Comparison of ENCODE assay signal across 19 mouse cellular contexts in the genomic region with DNA sequence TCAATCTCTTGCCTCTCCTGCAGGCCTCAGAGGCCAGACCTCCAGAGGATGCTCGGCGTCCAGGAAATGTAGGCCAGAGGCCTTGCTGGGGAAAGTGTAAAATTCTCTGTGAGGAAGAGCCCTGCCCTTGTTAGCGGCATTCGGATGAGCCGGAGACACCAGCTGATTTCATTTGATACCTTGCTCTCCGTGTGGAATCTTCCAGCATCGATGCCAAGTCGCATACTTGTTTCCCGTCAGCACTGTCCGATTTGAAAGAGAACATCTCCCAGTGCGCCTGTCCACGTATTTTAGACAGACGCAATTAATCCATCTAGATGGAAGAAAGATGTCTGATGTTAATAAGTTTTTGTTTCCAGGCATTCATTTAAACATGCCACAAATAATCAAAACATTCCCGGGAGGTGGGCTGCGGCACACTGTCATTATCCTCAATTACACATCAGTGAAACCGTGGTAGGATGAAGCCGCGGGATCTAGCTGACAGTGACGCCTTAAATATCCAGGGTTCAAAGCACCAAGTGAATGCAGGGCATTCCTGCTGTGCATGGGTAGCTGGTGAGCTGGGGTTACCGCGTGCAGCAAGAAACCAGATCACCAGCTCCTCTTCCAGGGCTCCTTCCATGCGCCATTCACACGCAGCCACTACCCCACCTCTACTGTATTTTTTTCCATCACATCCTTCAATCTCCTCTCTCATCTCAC.
A peak's percentile ranks its signal among the peaks of the same experiment; 100 is the strongest.
DNase-seq lines count a peak whose midpoint lies in the region; ATAC-seq and TF ChIP-seq lines count a peak whose summit lies in the region.
"Had no signal": no experiment of that assay in that cellular context is flagged by ENCODE, and none has a peak within 500 bp of the region (broad histone marks: within the 10 kb centered on the region; RNA-seq: fewer than 3 reads in every experiment).

No protein-coding gene starts in this region.

- H3K9me3 ChIP-seq in hindbrain, postnatal 0 days (ENCODE audit: low read length), result no peaks in the 10 kb centered on the region
- no peaks in the 10 kb centered on the region for H3K9me3 ChIP-seq in hindbrain, embryonic 10.5 days
- H3K9me3 ChIP-seq in embryonic facial prominence, embryonic 10.5 days, result no peaks in the 10 kb centered on the region
- H3K9me3 ChIP-seq in liver, embryonic 12.5 days (replicated peaks), result no peaks in the 10 kb centered on the region
- H3K9me3 ChIP-seq in liver, embryonic 11.5 days (ENCODE audit: control insufficient read depth, low read length), result no peaks in the 10 kb centered on the region

- no peaks in the 10 kb centered on the region for H3K27me3 ChIP-seq in hindbrain, postnatal 0 days (ENCODE audit: insufficient read depth, low read length)
- H3K27me3 ChIP-seq in hindbrain, embryonic 10.5 days (ENCODE audit: insufficient read depth, poor library complexity, severe bottlenecking), result no peaks in the 10 kb centered on the region
- H3K27me3 ChIP-seq in embryonic facial prominence, embryonic 10.5 days (replicated peaks; ENCODE audit: low read depth, poor library complexity, severe bottlenecking), result no peaks in the 10 kb centered on the region
- H3K27me3 ChIP-seq in liver, embryonic 12.5 days (replicated peaks), result no peaks in the 10 kb centered on the region
- H3K27me3 ChIP-seq in liver, embryonic 11.5 days (replicated peaks; ENCODE audit: control insufficient read depth, insufficient read depth, low read length), result no peaks in the 10 kb centered on the region
- H3K27me3 ChIP-seq: heart, embryonic 12.5 days had no signal

- ATAC-seq in hindbrain, postnatal 0 days, result no peak
- no peak for ATAC-seq in liver, embryonic 12.5 days
- ATAC-seq in liver, embryonic 11.5 days (replicated peaks; ENCODE audit: low FRiP score), result no peak
- ATAC-seq: inflammation-experienced regulatory T-cells, adult 6 months; Patski had no signal

- H3K4me1 ChIP-seq in hindbrain, postnatal 0 days (ENCODE audit: insufficient read depth, low read length), result no peaks in the 10 kb centered on the region
- H3K4me1 ChIP-seq in hindbrain, embryonic 10.5 days (replicated peaks), result no peaks in the 10 kb centered on the region
- H3K4me1 ChIP-seq in embryonic facial prominence, embryonic 10.5 days, result peaks cover 10% of the 10 kb centered on the region; the same call in 1 of the 2 replicates
- no peaks in the 10 kb centered on the region for H3K4me1 ChIP-seq in liver, embryonic 12.5 days
- H3K4me1 ChIP-seq in liver, embryonic 11.5 days (replicated peaks; ENCODE audit: control insufficient read depth, insufficient read depth, low read length), result no peaks in the 10 kb centered on the region

- peak; percentile 32 for DNase-seq in hindbrain, postnatal 0 days (ENCODE audit: low spot score)
- no peak for DNase-seq in hindbrain, embryonic 10.5 days (ENCODE audit: low spot score)
- DNase-seq in Muller cell, postnatal 12 days (ENCODE audit: inconsistent ontology term), result peak; percentile 85
- peak; percentile 15 for DNase-seq in embryonic facial prominence, embryonic 10.5 days (ENCODE audit: low spot score)
- peak; percentile 61 for DNase-seq in gastrocnemius, adult 2 months
- DNase-seq in right cerebral cortex, postnatal 10 days (ENCODE audit: low spot score in 2 of 2), result no peak
- no peak for DNase-seq in liver, embryonic 11.5 days (ENCODE audit: low spot score)
- DNase-seq: adrenal gland, postnatal 25 days; cerebellum, adult 8-10 months; left cerebral cortex, postnatal 4 days; lung, postnatal 14 days; right cerebral cortex, postnatal 25 days; thymus, postnatal 4 days had no signal

- no peak overlapping the region for H3K27ac ChIP-seq in hindbrain, postnatal 0 days
- no peak overlapping the region for H3K27ac ChIP-seq in hindbrain, embryonic 10.5 days
- H3K27ac ChIP-seq in embryonic facial prominence, embryonic 10.5 days (replicated peaks), result no peak overlapping the region
- peak overlapping the region; percentile 78 for H3K27ac ChIP-seq in gastrocnemius, adult 2 months
- H3K27ac ChIP-seq in liver, embryonic 12.5 days, result no peak overlapping the region
- H3K27ac ChIP-seq in liver, embryonic 11.5 days (ENCODE audit: low read depth, low read length), result no peak overlapping the region
- H3K27ac ChIP-seq: liver, embryonic 14.5 days had no signal

- H3K36me3 ChIP-seq in hindbrain, postnatal 0 days (ENCODE audit: insufficient read depth, low read length), result no peaks in the 10 kb centered on the region
- H3K36me3 ChIP-seq in hindbrain, embryonic 10.5 days, result no peaks in the 10 kb centered on the region
- H3K36me3 ChIP-seq in embryonic facial prominence, embryonic 10.5 days (replicated peaks), result no peaks in the 10 kb centered on the region
- H3K36me3 ChIP-seq in liver, embryonic 12.5 days, result no peaks in the 10 kb centered on the region
- no peaks in the 10 kb centered on the region for H3K36me3 ChIP-seq in liver, embryonic 11.5 days (ENCODE audit: control insufficient read depth, insufficient read depth, low read length)
- H3K36me3 ChIP-seq: heart, embryonic 12.5 days had no signal

- intact Hi-C loops in gastrocnemius, adult 2 months (cut with DNase I), result loop anchor here (5.0 kb wide), 1 partner anchor 46 kb away; no protein-coding TSS in a partner anchor

- no peak overlapping the region for H3K9ac ChIP-seq in hindbrain, postnatal 0 days (replicated peaks; ENCODE audit: low read length)
- no peak overlapping the region for H3K9ac ChIP-seq in liver, embryonic 12.5 days
- no peak overlapping the region for H3K9ac ChIP-seq in liver, embryonic 11.5 days (ENCODE audit: low read depth, low read length)
- H3K9ac ChIP-seq: heart, embryonic 12.5 days; liver, embryonic 14.5 days had no signal

- no peak overlapping the region for H3K4me3 ChIP-seq in hindbrain, postnatal 0 days (ENCODE audit: low read length)
- H3K4me3 ChIP-seq in hindbrain, embryonic 10.5 days, result no peak overlapping the region
- H3K4me3 ChIP-seq in embryonic facial prominence, embryonic 10.5 days, result no peak overlapping the region
- H3K4me3 ChIP-seq in gastrocnemius, adult 2 months, result peak overlapping the region; percentile 11; the same call in 1 of the 2 replicates
- H3K4me3 ChIP-seq in liver, embryonic 12.5 days, result no peak overlapping the region
- H3K4me3 ChIP-seq in liver, embryonic 11.5 days (ENCODE audit: low read depth, low read length), result no peak overlapping the region
- H3K4me3 ChIP-seq: heart, embryonic 12.5 days; myocyte had no signal

- WGBS in hindbrain, postnatal 0 days, result 58% methylated on average over 23 of the region's 23 CpGs
- WGBS in hindbrain, embryonic 10.5 days, result 88% methylated on average over 23 of the region's 23 CpGs
- WGBS in embryonic facial prominence, embryonic 10.5 days, result 76% methylated on average over 23 of the region's 23 CpGs
- 84% methylated on average over 23 of the region's 23 CpGs for WGBS in liver, embryonic 12.5 days (ENCODE audit: insufficient replicate concordance)
- WGBS in liver, embryonic 11.5 days, result 88% methylated on average over 23 of the region's 23 CpGs

- H3K4me2 ChIP-seq in hindbrain, postnatal 0 days (ENCODE audit: low read depth, low read length), result no peak overlapping the region
- H3K4me2 ChIP-seq in liver, embryonic 12.5 days, result no peak overlapping the region
- H3K4me2 ChIP-seq in liver, embryonic 11.5 days, result no peak overlapping the region
- H3K4me2 ChIP-seq: heart, embryonic 12.5 days had no signal

- no peak for TF ChIP-seq CTCF in hindbrain, postnatal 0 days (IDR thresholded peaks at IDR 0.05; ENCODE audit: low read depth)
- TF ChIP-seq CTCF in gastrocnemius, adult 2 months (IDR thresholded peaks at IDR 0.05), result no peak

Comparison
In these comparisons a context has a peak if more than half of its experiments do, and no peak if none do; other contexts are left out.
1. DNase-seq: peak in hindbrain, postnatal 0 days (single experiment), Muller cell, postnatal 12 days (single experiment), embryonic facial prominence, embryonic 10.5 days (single experiment) and gastrocnemius, adult 2 months (single experiment); none in hindbrain, embryonic 10.5 days (single experiment), right cerebral cortex, postnatal 10 days (0 of 2) and liver, embryonic 11.5 days (single experiment).